Mouse (Mus musculus): Measurements from ENCODE around the gene Fryl. TPM values are rescaled to one million over a fixed set of nuclear protein-coding genes. Genes with fewer than 3 reads are reported as not detected.

The Fryl gene
- total RNA-seq, 4 experiments from 2014 or later: 58.6 to 81.9 (median 72.1) TPM

DNA sequence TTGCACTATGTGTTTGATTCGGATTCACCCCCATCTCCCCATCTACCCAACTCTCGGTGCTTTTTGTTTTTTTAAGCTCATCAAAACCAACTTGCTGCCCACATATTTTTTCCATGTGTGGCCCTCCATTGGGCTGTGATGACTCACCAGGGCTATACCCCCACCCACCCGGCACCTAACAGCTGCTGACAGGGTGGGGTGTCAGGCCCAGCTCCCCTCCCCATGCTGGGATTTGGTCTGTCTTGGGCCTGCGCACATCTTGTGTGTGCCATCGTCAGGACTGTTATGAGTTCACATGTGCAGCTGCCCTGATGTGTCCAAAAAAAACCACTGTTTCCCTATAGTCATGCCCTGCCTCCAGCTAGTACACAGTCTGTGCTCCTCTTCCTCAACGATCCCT, 33.4 kb downstream of the Fryl start:
- DNase-seq (ENCODE audit: low spot score in 2 of 2): no peak

DNA sequence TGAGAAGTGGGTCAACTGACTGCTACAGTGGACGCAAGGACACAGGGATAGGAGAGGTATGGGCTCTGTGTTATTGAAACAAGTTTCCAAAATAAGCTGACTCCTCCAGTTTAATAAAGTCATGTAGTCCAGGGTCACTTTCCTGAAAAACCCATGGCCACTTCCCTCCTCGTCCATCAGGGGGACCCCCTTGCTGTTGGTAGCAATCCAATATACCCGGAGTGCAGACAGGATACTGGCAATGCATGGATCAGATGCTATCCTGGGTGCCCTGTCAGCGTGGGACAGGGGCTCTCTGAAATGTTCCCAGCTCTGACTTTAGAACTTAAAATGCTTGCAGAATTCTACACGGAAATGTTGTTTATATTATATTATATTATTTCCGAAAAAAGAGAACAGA, 34.0 kb downstream of the Fryl start:
- DNase-seq (ENCODE audit: low spot score in 2 of 2): no peak

DNA sequence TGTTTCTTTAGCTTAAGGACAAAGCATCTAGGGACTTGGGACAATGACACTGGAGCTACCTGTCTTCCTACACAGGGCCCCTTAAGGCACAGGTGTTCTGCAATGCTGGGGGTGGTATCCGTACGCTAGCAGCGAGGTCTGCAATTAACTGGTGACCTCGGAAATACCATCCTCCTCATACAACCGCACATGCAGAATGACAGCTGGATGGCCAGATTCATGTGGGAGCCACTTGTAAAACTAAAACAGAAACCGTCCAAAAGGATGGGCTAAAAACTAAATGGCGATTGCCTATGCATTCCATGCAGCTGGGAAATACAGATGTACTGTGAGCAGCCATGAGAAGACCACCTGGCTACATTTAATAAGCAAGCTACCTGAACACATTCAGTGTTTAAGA, 34.6 kb downstream of the Fryl start:
- DNase-seq (ENCODE audit: low spot score in 2 of 2): no peak

DNA sequence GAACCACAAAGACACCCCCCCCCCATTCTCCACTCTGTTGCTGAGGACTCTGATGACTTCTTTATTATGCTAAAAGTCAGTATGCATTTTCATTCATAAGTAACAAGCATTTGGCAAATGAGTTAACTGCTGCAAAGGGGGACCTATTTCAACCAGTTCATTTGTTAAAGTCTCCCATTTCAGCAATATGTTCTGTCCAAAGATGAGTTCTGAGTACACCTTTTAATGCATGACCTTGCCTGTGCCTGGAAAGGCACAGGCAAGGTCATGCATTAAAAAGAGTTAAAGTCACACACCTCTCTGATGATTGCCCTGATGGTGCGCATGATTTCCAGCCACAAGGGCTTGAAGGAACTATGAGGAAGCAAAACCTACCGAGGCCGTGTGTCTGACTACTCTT, 36.7 kb downstream of the Fryl start:
- DNase-seq (ENCODE audit: low spot score in 2 of 2): no peak

DNA sequence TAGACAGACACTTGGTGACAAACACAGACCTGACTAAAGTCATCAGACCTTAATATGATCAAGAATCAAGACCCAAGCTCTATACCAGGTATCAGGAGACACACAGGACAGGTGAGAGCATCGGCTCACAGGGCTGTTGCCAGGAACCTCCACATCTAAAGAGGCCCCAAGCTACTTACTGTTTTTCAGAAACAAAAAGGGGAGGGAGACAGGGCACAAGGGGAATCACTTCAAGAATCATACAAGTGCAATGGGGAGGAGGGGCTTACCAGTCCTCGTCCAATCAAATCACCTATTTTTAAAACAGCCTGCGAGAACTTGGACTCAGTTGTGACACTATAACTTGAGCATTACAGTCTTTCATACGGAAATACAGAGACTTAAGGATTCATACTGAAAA, 38.4 kb downstream of the Fryl start:
- no peak for DNase-seq (ENCODE audit: low spot score in 2 of 2)

DNA sequence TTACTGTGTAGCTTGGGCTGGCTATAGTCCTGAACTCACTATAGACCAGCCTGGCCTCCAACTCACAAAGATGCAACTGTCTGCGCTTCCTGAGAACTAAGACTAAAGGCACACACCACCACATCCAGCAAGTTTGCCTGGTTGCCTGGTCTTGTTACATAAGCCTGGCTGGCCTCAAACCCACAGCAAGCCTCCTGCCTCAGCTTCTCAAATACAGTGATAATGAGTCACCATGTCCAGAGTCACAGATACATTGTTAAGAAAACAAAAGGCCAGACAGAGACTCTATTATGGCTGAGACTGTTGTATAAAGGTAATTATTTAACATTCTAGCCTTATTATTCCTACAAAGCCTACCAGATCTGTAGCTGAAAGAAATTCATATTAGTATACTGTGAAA, 39.3 kb downstream of the Fryl start:
- no peak for DNase-seq (ENCODE audit: low spot score in 2 of 2)

DNA sequence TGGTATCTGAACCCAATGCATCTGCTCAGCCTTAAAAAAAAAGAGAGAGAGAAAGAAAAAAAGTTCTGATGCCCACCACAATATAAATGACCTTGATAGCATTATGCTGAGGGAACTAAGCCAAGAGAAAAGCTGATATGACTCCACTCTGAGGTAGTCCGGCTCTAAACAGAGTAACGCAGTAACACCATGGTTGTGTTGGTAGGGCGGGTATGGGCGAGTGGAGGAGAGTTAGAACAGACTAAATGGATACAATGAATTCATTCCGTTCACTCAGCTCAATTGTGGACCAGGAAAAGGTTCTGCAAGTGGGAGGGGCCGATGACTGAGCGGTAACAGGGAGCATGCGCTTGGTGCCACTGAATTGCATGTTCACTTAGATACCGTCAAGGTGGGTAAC, 40.4 kb downstream of the Fryl start:
- DNase-seq (ENCODE audit: low spot score in 2 of 2): no peak

DNA sequence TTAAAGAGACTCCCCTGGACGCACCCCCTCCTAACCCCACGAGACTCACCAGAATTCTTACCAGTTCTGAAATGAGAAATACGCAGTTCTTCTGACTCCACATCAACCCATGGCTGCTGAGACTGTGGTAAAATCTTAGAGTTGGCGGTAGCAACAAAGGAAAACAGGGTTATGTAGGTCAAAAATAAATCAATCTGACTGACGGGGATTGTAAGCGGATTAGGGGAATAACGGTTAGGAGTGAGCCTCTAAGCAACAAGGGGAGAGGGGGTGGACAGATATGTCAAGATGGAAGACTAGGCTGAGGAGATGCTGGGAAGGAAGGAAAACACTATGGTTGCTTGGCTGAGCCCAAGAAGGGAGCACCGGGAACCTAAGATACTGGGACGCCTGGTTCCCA, 44.0 kb downstream of the Fryl start:
- DNase-seq (ENCODE audit: low spot score in 2 of 2): no peak

DNA sequence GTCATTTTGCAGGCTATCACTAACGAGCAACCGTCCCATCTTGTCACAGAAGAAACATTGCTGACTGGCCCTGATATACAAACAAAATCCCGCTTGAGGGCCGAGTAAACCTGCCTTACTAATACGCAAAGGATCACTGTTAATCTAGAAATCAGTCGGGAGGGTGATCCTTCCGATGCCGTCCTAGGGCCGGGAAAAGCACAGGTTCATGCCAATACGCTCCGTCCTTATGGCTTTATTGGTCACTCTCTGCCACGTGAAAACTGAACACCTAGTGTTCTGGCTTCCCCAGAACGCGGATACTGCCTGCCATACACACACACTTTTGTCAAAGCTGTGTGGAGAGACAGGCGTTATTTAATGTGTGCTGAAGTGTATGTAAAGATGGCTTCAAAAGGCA, 44.5 kb downstream of the Fryl start:
- DNase-seq (ENCODE audit: low spot score in 2 of 2): no peak

DNA sequence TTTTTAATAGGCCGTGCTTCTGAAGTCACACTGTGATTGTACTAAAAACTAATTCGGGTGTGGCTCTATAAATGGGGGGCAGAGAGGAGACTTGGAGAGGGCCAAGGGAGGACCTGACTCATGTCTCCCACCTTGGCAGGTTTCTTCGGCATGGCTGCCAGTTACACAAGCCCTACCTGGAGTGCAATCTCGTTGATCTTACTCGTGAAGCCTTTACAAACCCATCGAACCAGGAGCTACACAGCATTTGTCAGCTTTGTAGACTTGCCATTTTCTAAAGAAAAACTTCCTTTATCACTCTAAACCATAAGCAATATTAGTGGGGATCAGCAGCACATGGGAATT, 45.5 kb downstream of the Fryl start:
- no peak for DNase-seq (ENCODE audit: low spot score in 2 of 2)

DNA sequence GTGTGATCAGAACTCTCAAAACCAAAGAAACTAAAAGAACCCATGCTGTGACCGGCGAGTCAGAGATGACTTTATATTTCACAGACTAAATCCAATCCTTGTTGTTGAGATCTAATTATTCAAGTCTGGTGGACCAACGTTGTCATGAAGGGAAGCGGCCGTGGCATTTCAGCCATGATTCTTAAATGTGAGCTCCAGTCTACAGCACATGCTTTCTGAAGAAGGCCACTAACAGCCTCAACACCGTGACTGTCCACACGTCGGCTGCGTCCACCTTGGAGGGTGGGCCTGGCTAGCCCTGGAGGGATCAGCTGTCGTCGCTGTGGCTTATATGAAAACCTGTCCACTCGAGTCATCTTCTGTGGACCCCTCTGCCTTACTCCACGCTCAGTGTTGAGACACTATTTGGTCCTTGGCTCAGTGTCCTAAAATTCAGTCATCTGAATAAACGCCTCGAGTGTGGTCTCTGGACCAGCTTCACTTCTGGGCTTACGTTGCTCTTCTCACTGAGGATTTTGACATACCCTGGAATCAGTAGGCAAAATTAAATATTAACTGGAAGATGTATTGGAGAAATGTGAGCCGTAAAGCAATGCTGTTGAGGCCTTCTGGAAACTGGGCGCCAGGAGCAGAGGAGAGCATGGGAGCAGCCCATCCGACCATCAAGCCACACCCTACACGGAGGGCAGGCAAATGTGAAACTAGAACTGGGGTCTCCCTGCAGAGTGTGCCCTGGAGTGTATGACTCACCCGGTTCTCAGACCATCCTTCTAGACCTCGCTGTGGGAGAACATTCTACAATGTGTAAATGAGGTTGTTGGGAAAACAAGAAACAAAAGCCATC, 46.1 kb downstream of the Fryl start:
- DNase-seq (ENCODE audit: low spot score in 2 of 2): no peak

DNA sequence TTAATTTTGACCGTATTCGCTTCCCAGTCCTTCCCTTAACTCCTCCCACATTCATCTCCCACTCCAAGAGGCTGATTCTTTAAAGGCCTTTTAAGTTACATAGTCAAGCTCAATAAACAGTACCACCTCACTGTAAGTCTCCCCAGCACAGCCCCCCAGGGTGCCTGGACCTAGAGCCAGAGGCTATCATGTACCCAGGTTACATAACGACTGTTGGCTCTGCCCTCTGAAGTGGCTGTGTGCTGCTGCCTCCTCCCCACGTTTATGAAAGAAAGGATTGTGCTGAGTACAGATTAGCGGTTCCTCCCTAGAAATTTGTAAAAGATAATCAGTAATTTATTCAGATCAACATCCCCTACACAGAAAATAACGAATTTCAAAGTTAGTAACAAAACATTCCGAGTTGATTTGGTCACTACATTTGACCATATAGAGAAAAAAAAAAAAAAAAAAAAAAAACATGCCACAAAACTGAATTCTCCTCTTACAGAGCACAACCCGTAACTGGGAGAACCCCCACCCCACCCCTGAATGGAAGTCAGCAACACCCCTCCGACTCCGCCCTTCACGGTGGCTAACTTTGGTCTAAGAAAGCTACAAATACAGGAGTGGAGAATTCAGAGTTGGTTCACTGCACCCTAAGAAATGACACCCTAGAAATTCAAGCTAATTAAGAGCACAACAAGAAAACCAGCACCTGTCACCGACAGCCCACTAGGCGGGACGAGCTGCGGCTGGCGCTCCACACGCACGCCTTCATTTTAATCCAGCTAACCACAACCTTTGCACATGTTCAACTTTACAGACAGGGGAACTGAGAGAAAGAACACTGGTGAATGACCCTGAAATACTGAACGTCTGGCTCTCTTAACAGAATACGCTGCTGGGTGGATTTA, 47.0 kb downstream of the Fryl start:
- no peak for DNase-seq (ENCODE audit: low spot score in 2 of 2)

DNA sequence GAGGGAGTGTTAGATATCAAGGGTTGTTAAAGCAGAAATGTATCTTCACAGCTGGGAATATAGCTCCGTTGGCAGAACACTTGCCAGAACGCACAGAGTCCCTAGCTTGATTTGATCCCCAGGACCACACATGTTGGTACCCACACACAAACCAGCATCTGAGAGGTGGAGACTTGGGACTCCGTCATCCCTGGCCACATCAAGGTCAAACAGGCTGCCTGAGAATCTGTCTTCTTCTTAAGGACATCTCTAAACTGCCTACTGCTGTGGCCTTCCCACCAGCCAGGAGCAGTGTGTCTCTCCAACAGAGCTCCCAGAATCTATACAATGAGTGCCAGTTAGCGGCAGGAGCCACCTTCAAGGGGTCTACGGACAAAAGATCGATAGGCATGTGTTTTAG, 47.8 kb downstream of the Fryl start:
- no peak for DNase-seq (ENCODE audit: low spot score in 2 of 2)

DNA sequence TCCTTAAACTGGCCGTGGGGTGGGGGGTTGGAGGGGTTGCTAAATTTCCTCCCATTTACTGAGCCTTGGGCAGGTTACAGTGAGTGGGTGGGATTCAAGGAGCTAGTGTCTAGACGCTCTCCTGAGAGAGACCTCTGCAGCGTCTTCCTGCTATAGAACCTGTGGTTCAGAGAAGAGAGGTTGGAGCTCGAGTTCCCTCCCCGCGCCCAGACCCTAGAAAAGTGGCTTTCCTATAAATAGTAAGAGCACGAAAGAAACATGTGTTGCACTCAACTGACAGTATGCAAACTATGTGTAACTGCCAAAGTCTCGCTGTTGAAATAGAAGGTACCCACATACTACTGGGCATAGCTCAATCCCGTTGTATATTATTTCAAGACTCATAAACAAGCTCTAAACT, 49.7 kb downstream of the Fryl start:
- no peak for DNase-seq (ENCODE audit: low spot score in 2 of 2)

DNA sequence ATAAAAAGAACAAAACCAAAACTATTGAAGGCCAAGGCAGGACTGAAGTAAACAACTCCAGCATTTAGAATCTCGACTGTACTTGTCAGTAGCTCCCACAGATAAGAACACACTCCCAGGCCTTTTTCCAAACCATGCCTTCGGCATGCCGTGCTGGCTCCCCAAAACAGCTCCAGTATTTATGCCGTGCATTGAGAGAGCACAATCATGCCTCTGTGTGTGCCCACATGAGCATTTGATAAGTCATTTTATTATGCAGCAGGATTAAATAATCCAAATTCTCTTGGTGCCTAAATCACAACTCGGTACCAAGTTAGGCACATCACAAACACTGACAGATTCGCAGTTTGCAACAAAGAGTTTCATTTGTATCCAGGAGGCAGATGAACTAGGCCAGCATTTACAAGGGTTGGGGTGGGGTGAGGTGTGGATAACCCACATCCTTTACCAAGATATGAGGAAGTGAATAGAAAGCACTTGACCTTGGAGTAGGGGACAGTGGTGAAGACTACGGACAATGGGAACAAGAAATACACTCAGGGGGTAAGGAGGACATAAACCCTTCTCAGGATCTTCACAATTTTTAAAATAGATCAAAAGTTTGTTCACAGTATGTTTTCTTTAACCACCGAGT, 50.3 kb downstream of the Fryl start:
- no peak for DNase-seq (ENCODE audit: low spot score in 2 of 2)

DNA sequence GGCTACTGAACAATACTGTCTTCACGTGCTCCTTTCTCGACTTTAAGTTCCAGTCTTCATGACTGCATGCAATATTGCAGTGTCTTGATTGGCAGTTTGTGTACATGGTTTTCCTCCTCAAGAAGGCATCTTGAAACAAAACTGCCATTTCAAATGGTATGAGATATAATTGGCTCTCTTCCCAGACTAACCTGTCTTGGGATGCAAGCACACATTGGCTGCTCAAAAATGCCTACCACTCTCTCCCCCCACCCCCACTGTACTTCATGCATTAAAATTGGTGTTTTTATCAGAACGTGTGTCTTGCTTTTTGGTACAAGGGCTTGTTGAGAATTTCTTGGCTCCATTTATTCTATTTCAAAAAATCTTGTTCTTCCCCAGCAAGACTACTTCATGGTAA, 51.4 kb downstream of the Fryl start:
- DNase-seq (ENCODE audit: low spot score in 2 of 2): no peak

DNA sequence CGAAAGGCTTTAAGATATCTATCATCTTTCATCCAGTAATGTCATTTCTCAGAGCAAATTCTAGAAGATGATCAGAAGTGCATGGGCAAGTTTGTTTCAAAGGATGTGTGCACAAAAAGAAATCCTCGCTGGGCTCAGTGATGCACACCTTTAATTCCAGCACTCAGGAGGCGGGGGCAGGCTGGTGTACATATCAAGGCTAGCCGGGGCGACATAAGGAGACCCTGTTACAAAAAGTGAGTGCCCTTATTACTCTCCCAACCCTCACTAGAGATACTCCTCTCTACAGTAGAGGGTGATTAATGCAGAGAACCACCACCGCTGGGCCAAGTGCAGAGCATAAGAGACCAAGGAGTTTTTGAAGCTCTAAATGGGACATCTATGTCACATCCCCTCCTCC, 53.9 kb downstream of the Fryl start:
- no peak for DNase-seq (ENCODE audit: low spot score in 2 of 2)

DNA sequence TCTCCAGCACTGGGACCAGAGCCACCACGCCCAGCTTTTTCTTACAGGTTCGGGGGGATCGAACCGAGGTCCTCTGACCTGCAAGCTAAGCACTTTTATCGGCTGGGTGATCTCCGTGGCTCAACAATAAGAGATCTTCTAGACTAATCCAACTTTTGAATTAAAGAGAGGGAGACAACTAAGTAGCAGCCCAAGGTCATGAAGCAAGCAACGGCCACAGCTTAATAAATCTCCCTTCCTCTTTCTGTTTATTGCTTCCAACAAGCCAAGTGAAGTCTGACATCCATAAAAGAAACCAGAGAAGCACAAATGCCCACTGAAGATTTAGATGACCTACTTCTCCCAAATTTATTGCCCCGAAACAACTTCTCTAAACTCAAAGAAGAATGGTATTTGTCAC, 54.3 kb downstream of the Fryl start:
- DNase-seq (ENCODE audit: low spot score in 2 of 2): no peak

DNA sequence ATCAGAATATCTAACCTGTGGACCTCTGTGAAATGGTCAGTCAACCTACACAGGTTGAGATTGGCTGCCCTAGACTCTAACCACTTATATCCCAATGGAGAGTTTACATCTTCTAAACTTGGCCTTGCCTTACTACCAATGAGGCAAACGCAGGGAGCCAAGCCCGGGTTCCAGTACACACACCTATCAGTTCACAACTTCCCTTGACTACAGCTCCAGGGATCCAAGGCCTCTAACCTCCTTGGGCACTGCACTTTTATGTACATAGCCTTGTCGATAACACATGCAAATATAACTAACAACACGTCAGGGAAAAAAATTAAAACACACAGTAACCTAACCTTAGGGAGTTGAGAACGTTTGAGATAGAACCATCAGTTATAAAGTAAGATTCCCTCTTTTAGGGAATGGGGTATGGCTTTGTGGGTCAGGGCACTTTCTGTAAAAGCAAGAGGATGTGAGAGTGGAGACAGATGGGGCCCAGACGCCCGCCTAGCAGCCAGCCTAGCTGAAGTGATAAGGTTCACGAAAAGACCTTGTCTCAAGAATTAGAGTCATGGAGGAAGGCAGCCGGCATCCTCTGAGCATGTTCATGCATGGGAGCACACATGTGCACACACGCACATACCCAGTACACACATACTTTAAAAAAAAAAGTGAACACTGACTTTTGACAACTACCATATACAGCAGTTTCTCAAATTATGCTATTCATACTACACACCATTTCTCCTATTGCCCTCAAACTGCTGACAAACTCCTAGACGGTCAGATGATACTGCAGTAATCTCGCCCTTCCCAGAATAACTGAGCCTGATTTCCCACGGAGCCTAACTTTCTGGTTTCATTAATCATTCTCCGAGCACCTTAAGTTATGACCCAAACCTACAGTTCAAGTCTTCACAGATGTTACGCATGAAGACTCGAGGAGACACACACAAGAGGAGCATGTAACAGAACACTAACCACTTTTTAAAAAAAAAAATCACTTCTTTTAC, 55.7 kb downstream of the Fryl start:
- no peak for DNase-seq (ENCODE audit: low spot score in 2 of 2)

DNA sequence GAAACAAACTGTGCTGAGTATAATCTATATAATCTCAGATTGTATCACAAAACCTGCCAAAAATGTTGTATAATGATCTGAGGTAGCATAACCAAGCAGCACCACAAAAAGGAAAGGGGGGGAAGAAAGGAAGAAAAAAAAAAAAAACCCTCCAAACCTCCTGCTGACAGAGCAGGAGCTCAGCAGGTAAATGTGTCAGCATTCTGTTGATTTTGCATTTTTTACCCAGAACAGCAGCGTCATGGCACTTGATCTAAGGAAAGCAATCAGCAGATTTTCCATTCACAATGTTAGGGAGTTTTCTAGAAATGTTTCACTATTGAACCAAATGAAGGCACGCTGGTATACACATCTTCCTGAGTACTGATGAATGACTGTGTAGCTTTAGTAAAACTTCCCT, 56.8 kb downstream of the Fryl start:
- no peak for DNase-seq (ENCODE audit: low spot score in 2 of 2)

DNA sequence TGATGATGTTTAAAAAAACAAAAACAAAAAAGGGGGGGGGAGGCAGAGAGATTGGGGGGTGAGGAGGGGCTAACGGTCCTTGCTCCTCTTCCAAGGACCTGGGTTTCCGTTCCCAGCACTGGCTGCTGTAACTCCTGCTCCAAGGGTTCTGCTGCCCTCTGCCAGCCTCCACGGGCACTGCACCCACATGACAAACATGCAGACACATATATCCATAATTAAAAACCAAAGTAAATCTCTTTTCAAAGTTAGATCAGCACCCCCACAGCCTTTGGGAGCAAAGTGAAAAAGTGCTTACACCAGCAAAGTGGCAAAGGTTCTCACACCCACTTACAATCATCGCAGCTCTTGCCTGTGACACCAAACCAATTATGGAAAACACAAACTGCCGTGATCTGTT, 57.7 kb downstream of the Fryl start:
- DNase-seq (ENCODE audit: low spot score in 2 of 2): no peak

Measured in left cerebral cortex, adult 8-10 months (tissue).